Mouse (Mus musculus): ENCODE results near the gene Appbp2. TPM values are rescaled to one million over a fixed set of nuclear protein-coding genes. Genes with fewer than 3 reads are reported as not detected.
"Not testable (repeated sequence)": the region's sequence is repeated elsewhere in the genome, so short reads cannot be mapped to it uniquely, and the experiment has no call there.

Appbp2 gene
- total and polyA plus RNA-seq, 2 experiments from 2014 or later: 41.9 to 67.8 TPM

DNA sequence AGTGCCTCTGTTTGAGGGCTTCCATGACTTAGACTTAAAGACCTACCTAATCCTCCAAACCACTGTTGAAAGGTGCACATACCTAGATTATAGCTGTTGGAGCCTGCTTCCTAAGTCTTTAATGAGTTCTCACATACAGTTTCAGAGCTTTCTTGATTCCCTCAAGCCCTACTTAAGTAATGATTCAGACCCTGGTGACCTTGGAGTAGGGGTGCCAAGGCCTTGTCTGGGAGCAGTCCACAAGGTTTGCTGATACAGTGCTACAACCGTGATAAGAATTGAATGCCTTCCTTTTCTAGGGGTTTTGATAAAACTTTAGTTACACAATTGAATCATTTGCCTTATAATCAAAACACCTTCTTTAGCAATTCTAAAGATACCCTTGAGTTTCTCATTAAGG lies 67.4 kb downstream of the Appbp2 start:
- 76% methylated on average over 1 of the region's 1 CpGs for WGBS
- no peak for TF ChIP-seq CTCF (IDR thresholded peaks at IDR 0.05; ENCODE audit: low read depth)

DNA sequence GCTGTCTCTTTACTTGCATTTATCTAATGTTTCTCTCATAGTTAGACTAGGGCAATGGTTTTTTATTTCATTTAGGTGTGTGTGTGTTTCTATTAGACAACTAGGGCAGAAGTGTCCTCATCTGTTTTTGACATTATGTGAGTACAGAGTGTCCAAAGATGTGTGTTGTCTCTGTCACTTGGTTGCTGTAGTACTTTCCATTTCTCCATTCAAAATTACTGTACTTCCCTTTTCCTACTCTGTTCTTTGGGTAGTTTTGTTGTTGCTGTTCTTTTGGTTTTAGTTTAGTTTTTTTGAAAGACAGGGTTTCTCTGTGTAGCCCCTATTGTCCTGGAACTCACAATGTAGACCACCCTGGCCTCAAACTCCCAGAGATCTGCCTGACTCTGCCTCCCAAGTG lies 70.6 kb downstream of the Appbp2 start:
- Histone ChIP-seq H3K27ac (ENCODE audit: low read depth, low read length) (no peak overlapping the region), H3K4me3 (ENCODE audit: low read depth, low read length) (no peak overlapping the region), H3K9me3 (ENCODE audit: low read length) (no peaks in the 10 kb centered on the region), H3K36me3 (ENCODE audit: insufficient read depth) (no peaks in the 10 kb centered on the region), H3K9ac (no peak overlapping the region), H3K27me3 (ENCODE audit: insufficient read depth, low read length) (no peaks in the 10 kb centered on the region), H3K4me2 (ENCODE audit: low read depth) (no peak overlapping the region), H3K4me1 (ENCODE audit: insufficient read depth) (no peaks in the 10 kb centered on the region)
- ATAC-seq (no peak), DNase-seq (no peak)
- TF ChIP-seq CTCF (IDR thresholded peaks at IDR 0.05; ENCODE audit: low read depth): no peak

More for the DNA sequence above, 67.4 kb downstream of the Appbp2 start:
- Histone ChIP-seq H3K4me3 (ENCODE audit: low read depth, low read length) (no peak overlapping the region), H3K36me3 (ENCODE audit: insufficient read depth) (no peaks in the 10 kb centered on the region), H3K4me2 (ENCODE audit: low read depth) (no peak overlapping the region), H3K9ac (no peak overlapping the region), H3K4me1 (ENCODE audit: insufficient read depth) (0 out of 2 replicates have a peak, but pooled peaks cover 6% of the 10 kb centered on the region), H3K27ac (ENCODE audit: low read depth, low read length) (no peak overlapping the region), H3K9me3 (ENCODE audit: low read length) (no peaks in the 10 kb centered on the region), H3K27me3 (ENCODE audit: insufficient read depth, low read length) (no peaks in the 10 kb centered on the region)
- ATAC-seq: no peak
- DNase-seq: no peak

DNA sequence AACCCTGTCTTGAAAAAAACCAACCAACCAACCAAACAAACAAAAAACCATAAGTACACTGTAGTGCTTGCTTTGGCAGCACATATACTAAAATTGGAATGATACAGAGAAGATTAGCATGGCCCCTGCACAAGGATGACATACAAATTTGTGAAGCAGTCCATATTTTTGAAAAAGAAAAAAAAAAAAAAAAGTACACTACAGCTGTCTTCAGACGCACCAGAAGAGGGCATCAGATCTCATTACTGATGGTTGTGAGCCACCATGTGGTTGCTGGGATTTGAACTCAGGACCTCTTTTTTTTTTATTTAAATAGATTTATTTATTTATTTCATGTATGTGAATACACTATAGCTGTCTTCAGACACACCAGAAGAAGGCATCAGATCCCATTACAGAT lies 71.9 kb downstream of the Appbp2 start:
- H3K9me3 ChIP-seq (ENCODE audit: low read length); H3K4me3 ChIP-seq (ENCODE audit: low read depth, low read length); H3K4me2 ChIP-seq (ENCODE audit: low read depth); H3K9ac ChIP-seq; H3K4me1 ChIP-seq (ENCODE audit: insufficient read depth); H3K36me3 ChIP-seq (ENCODE audit: insufficient read depth); ATAC-seq; H3K27me3 ChIP-seq (ENCODE audit: insufficient read depth, low read length); H3K27ac ChIP-seq (ENCODE audit: low read depth, low read length); DNase-seq: not testable (repeated sequence)
- WGBS: 88% methylated on average over 1 of the region's 1 CpGs

DNA sequence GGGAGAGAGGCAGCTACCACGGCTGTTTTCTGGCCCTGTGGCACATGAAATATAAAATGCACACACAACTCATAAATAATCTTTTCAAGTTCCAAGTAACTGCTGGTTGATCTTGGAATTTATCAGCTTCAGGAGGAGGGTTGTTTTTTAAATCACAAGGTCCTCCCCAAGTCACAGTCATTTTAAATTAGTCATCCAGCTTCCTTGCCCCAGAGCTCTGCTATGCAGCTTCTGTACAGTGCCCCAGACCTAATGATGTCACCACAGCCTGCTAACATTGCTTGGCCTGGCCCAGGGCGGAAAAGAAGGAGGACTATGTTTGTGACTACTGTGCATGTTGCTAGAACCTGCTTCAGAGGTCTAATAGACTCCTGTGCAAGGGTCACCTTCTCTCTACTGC lies 77.6 kb downstream of the Appbp2 start:
- Histone ChIP-seq H3K9ac (no peak overlapping the region), H3K4me1 (ENCODE audit: insufficient read depth) (no peaks in the 10 kb centered on the region), H3K4me2 (ENCODE audit: low read depth) (no peak overlapping the region), H3K36me3 (ENCODE audit: insufficient read depth) (no peaks in the 10 kb centered on the region), H3K9me3 (ENCODE audit: low read length) (no peaks in the 10 kb centered on the region), H3K4me3 (ENCODE audit: low read depth, low read length) (no peak overlapping the region), H3K27me3 (ENCODE audit: insufficient read depth, low read length) (no peaks in the 10 kb centered on the region), H3K27ac (ENCODE audit: low read depth, low read length) (no peak overlapping the region)
- TF ChIP-seq CTCF (IDR thresholded peaks at IDR 0.05; ENCODE audit: low read depth): no peak
- DNase-seq (no peak), ATAC-seq (no peak)
- WGBS: 68% methylated on average over 2 of the region's 2 CpGs

DNA sequence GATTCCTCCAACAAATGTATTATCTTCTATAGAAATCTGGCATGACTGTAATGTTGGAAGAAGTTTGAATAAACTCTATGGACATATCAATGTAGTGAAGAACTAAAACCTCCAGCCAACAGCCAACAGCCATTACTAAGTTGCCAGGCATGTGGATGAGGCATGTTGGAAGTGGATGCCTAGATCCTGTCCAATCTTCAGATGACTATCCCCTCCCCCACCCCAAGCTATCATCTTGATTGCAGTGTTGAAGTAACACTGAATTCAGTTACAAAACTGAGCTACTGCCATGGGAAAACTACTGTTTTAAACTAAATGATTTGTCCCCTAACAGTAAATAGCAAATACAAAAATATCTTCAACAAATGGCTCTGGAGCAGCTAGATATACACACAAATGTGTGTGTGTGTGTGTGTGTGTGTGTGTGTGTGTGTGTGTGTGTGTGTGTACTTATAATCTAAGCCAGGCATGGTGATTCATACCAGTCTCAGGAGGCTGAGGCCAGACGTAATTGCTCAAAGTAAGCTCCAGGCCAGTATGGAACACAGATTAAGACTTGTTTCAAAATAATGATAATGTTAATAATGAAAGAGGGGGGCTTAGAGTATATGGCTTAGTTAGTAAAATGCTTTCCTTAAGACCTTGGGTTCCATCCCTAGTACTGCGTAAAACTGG lies 82.5 kb downstream of the Appbp2 start:
- no peak for DNase-seq
- no peaks in the 10 kb centered on the region for H3K4me1 ChIP-seq (ENCODE audit: insufficient read depth)
- no peak for TF ChIP-seq CTCF (IDR thresholded peaks at IDR 0.05; ENCODE audit: low read depth)
- no peak overlapping the region for H3K9ac ChIP-seq
- WGBS: 91% methylated on average over 2 of the region's 2 CpGs
- H3K27ac ChIP-seq (ENCODE audit: low read depth, low read length): no peak overlapping the region
- no peak for ATAC-seq
- no peaks in the 10 kb centered on the region for H3K9me3 ChIP-seq (ENCODE audit: low read length)
- no peak overlapping the region for H3K4me2 ChIP-seq (ENCODE audit: low read depth)
- no peak overlapping the region for H3K4me3 ChIP-seq (ENCODE audit: low read depth, low read length)
- no peaks in the 10 kb centered on the region for H3K36me3 ChIP-seq (ENCODE audit: insufficient read depth)
- H3K27me3 ChIP-seq (ENCODE audit: insufficient read depth, low read length): no peaks in the 10 kb centered on the region

DNA sequence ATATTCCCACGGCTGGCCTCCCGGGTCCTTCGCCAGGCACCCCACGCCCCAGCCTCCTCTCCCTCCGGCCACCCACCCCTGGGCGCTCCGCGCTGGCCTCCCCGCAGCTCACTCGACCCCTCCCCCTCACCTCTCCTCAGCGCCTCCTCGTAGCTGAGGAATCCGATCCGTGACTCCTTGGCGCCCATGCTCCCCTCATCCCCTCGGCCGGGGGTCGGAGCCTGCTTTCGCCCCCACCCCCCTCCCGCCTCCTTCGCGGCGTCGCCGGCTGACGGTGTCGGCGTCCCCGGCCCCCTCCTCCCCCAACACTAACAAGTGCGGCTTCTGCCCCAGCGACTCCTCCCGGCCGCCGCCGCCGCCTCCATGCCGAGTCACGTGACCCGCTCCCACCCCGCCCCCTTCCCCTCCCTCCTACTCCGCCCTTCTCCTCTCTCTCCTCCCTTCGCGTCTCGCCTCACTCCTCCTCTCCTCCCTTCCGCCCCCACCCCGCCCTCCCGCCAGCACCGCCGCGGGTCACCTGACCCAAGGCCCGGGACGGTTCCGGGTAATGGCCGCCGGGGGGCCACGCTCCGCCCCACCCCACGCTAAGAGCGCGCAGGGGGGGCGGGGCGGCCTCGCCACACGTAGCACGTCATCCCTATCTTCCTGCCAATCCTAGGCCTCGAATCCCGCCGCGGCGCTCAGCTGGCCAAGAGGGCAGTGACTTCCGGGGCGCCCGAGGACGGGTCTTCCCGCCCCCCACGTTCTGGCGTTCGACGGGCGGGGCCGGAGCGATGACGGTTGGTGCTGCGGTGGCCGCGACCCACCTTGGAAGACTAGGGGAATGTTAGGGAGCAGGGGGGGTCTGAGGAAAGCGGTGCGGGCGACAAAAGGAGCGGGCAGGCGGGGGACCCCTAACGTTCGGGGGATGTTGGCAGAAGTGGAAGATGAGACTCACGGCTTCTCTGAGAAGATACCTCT lies 95.1 kb downstream of the Appbp2 start, which contains the start of gene Usp32:
Gene Usp32 (minus strand): TSS at position 581 of the 960 bp plus-strand sequence.
- Histone ChIP-seq H3K27ac (ENCODE audit: low read depth, low read length) (peak within 1 kb of the TSS; percentile 87), H3K9me3 (ENCODE audit: low read length) (no peaks in the 10 kb centered on the region), H3K36me3 (ENCODE audit: insufficient read depth) (no peaks in the 10 kb centered on the region), H3K4me1 (ENCODE audit: insufficient read depth) (peaks cover 9% of the 10 kb centered on the region; the same call in 1 of the 2 replicates), H3K4me2 (ENCODE audit: low read depth) (peak within 1 kb of the TSS; percentile 73), H3K9ac (peak within 1 kb of the TSS; percentile 78), H3K27me3 (ENCODE audit: insufficient read depth, low read length) (no peaks in the 10 kb centered on the region), H3K4me3 (ENCODE audit: low read depth, low read length) (peak within 1 kb of the TSS; percentile 99)
- peak; percentile 98 for DNase-seq
- WGBS: 2% methylated on average over 78 of the region's 94 CpGs
- peak; percentile 96 for ATAC-seq
- TF ChIP-seq CTCF (IDR thresholded peaks at IDR 0.05; ENCODE audit: low read depth): peak; percentile 28

Data from forebrain, postnatal 0 days (tissue).